Mouse (Mus musculus) lung, postnatal 0 days (tissue): ENCODE results near the gene Myh10.

ENCODE experiments used
- CTCF ChIP-seq: IDR thresholded peaks from 2 replicates; pipeline ENCODE4 v1.5.1; 2016; ENCODE audit warnings: antibody characterized with exemption, mild to moderate bottlenecking
- EP300 ChIP-seq: IDR thresholded peaks from 2 replicates; pipeline ENCODE4 v1.6.1; 2016; ENCODE audit warnings: antibody characterized with exemption, mild to moderate bottlenecking, control low read depth

- TF ChIP-seq CTCF (no peak), EP300 (no peak)
Measured at GRCm38 (mm10) chr11:68739509-68739908, 48.1 kb downstream of the Myh10 start.
